Mouse (Mus musculus) embryo, embryonic 10.5 days (tissue): ENCODE measurements around the gene Rbbp6.
A peak's percentile ranks its signal among the peaks of the same experiment; 100 is the strongest.

ENCODE experiments used
- DNase-seq: peaks from one replicate; pipeline ENCODE4 v3.0.0-alpha.2; 2015; ENCODE audit warnings: low spot score

The Rbbp6 gene

GRCm38 (mm10) chr7:122970864-122971420, 5.5 kb downstream of the Rbbp6 start:
- DNase-seq, result peak; percentile 33

- no peak for DNase-seq
These were observed 6.7 kb downstream of the Rbbp6 start for GRCm38 (mm10) chr7:122972006-122972689.

DNA sequence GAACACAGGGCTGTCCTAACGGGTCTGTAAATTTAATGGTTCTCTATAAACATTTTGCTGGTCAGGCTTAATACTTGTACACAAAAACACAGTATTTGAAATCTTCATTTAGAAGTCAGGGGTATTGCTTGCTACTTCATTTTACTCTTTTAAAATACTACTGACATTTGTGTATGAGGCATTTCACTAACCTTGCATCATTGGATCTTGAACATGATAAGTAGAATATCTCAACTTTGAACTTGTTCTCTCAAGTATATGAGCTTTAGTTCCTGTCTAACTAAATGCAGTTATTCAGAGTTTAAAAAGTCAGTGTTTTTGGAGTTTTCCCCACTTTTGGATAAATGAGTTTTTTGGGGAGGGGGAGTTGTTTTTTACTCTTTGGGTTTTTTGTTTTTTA, 14.0 kb downstream of the Rbbp6 start:
- DNase-seq, result no peak

GRCm38 (mm10) chr7:122998189-122998588, 32.7 kb downstream of the Rbbp6 start:
- DNase-seq, result no peak

- no peak for DNase-seq
These were observed 34.4 kb downstream of the Rbbp6 start for GRCm38 (mm10) chr7:122999871-123000396.

DNA sequence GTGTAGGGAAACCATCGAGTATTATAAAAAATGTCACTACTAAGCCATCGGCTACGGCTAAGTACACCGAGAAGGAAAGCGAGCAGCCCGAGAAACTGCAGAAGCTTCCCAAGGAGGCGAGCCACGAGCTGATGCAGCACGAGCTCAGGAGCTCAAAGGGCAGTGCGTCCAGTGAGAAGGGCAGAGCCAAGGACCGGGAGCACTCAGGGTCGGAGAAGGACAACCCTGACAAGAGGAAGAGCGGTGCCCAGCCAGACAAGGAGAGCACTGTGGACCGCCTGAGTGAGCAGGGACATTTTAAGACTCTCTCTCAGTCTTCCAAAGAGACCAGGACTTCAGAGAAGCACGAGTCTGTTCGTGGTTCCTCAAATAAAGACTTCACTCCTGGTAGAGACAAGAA, 35.3 kb downstream of the Rbbp6 start:
- no peak for DNase-seq

DNA sequence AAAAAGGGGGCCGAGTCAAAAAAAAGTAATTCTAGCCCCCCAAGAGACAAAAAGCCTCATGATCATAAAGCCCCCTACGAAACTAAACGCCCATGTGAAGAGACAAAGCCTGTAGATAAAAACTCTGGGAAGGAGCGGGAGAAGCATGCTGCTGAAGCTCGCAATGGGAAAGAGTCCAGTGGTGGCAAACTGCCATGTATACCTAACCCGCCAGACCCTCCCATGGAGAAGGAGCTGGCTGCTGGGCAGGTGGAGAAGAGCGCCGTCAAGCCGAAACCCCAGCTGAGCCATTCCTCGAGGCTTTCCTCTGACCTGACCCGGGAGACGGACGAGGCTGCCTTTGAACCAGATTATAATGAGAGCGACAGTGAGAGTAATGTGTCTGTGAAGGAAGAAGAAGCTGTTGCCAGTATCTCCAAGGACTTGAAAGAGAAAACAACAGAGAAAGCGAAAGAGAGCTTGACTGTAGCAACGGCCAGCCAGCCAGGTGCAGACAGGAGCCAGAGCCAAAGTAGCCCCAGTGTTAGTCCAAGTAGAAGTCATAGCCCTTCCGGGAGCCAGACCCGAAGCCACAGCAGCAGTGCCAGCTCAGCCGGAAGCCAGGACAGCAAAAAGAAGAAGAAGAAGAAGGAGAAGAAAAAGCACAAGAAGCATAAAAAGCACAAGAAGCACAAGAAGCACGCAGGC, 36.0 kb downstream of the Rbbp6 start:
- DNase-seq, result no peak

DNA sequence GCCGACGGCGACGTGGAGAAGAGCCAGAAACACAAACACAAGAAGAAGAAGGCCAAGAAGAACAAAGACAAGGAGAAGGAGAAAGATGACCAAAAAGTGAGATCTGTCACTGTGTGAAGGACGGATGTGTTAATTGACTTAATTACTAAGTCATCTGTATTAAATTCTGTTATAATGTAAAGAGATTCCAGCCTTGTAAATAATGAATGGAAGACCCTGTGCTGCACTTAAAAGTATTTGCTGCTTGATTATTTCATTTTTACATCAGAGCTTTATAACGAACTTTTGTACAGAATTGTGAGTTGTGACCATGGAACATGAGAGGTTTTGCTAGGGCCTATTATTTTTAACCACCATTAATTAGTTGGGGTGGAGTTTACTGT, 36.5 kb downstream of the Rbbp6 start:
- no peak for DNase-seq

DNA sequence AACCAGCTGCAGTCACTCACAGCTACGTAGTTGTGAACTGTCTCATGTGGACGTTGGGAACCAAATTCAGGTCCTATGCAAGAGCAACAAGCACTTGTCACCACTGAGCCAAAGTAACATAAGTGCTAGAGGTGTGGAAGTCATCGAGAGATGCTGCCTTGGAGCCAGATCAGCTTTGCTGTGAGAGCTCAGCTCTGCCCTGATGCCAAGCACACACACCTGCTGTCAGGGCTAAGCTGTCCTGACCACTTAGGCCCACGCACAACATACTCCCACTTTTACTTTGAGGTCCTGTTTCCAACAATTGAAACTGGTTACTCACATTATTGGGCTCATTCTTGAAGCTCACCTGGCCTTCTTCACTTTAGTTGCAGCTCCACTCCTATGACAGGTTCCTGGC, 37.7 kb downstream of the Rbbp6 start:
- no peak for DNase-seq

DNA sequence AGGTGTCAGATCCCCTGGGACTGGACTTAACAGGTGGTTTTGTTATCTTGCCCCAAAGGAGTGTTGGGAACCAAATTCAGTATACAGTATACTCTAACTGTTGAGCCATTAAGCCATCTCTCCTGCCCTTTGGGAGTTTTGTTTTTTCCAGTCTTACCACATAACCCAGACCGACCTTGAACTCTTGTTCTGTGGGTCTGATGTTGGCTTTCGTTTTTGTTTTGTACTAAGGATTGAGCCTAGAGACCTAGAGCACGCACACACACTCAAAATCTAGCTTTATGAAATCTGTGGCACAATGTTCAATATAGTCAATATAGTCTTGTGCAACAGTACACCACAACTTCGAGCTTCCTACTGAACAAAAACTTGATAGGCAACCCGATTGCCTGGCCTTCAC, 39.0 kb downstream of the Rbbp6 start:
- DNase-seq, result no peak

DNA sequence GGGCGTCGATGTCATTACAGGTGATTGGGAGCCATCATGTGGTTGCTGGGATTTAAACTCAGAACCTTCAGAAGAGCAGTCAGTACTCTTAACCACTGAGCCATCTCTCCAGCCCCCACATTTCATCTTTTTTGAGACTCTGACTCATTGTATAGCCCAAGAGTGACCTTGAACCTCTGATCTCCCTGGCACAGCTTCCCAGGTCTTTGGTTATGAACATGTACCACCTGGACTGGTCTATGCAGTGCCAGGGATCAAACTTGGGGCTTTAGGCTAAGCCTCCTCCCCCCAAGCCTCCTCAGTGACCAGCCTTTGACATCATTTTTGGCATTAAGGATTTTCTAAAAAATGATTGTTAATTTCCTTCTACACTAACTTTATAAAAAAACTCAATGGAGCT, 40.8 kb downstream of the Rbbp6 start:
- DNase-seq, result no peak

GRCm38 (mm10) chr7:123007743-123008142, 42.3 kb downstream of the Rbbp6 start:
- no peak for DNase-seq

DNA sequence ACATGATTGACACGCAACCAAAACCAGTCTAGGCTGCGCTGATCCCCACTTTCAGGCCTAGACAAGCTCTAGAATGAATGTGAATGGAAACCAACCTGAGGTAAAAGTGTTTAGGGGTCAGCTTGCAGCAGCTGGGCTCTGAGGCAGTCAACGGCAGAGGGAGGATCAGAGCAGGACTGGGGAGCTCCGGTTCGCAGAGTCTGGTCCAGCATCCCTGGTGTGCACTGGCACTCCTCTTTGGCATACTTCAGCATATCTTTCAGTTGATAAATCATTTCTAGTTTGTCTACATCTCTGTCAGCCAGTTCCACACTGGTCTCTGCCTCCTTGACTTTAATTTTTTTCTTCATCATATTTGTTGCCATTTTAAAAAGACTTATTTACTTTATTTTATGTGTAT, 48.0 kb downstream of the Rbbp6 start:
- DNase-seq, result no peak

- DNase-seq, result no peak
These were observed 49.2 kb downstream of the Rbbp6 start for GRCm38 (mm10) chr7:123014729-123015128.

DNA sequence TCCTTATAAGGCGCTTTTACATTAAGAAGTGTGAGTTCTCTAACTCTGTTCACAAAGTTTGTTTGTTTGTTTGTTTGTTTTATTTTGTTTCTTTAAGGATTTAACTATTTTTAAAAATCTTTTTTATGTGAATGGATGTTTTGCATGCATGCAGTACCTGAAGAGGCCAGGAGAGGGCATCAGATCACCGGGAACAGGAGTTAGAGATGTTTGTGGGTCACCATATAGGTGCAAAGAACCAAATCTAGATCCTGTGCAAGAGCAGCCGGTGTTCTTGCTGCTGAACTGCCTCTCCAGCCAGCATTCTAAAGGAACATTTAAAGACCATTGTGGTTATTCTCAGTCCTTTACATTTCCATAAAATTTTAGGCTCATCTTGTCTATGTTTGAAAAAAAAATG, 52.1 kb downstream of the Rbbp6 start:
- peak; percentile 48 for DNase-seq

- DNase-seq, result no peak
These were observed 59.6 kb downstream of the Rbbp6 start for GRCm38 (mm10) chr7:123025123-123025522.

- DNase-seq, result no peak
These were observed 64.8 kb downstream of the Rbbp6 start for GRCm38 (mm10) chr7:123030295-123030694.

DNA sequence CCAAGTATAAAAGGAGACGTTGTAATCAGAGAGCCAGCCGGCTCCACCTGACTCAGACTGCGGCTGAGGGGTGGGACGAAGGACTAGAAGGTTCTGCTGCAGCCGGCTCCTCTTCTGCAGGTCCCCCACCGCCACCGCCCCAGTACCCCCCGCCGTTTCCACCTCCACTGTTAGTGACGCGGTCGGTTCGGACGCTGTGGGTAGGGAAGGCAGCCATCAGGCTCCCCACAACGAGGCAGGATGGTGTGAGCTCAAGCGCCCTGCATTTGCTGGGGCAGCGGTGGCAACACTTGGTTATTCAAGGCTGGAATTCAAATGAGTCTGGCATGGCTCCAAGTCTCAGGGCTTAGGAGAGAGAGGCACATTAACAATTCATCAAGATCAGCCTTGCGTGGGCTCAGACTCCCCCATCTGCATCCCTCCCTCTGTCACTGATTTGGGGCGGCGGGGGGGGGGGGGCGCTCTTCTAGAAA, 65.3 kb downstream of the Rbbp6 start:
- DNase-seq, result peak; percentile 80

GRCm38 (mm10) chr7:123031211-123031743, 65.8 kb downstream of the Rbbp6 start:
- peak; percentile 9 for DNase-seq

- DNase-seq, result no peak
These were observed 69.8 kb downstream of the Rbbp6 start for GRCm38 (mm10) chr7:123035314-123035713.

DNA sequence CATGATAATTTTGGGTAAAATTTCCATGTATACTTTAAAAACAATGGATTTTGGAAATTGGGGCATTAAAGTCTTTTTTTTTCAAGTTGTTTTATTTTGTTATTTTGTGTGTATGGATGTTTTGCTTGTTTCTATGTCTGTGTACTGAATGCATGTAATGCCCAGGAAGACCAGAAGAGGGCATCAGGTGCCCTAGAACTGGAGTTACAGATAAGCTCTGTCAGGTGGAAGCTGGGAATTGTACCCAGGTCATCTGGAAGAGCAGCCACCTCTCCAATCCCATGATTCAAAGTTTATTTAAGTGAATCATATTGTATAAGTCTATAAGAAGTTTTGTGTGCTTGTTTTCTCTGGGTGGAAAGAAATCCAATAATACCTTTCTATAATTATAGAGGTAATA, 73.8 kb downstream of the Rbbp6 start:
- peak; percentile 50 for DNase-seq

DNA sequence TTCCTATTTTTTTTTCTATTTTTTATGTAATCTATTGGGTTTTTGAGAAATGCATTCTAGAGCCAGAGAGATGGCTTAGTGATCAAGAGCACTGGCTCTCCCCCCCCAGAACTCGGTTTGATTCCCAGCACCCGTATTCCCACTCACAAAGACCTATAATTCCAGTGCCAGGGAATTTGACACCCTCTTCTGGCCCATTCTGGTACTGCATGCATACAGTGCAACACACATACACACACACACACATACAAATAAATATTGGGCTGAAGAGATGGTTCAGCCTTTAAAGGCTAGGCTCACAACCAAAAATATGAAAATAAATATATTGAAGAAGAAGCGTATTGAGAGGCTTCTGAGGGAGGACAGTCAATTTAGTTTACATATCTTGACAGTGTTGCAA, 79.7 kb downstream of the Rbbp6 start:
- no peak for DNase-seq
